Mouse (Mus musculus) liver, embryonic 14.5 days (tissue): ENCODE results near the gene Pon1. TPM values are rescaled to one million over a fixed set of nuclear protein-coding genes. Genes with fewer than 3 reads are reported as not detected.

Source experiments
- ATAC-seq: fragments of 200-750 bp; cut with Nextera tagmentation; 2 replicates; pipeline ENCODE4 v1.8.0; 2017; ENCODE audit warnings: moderate number of reproducible peaks, mild to moderate bottlenecking, moderate library complexity; ENCODE audit not compliant: insufficient read depth
- DNase-seq, 3 experiments: peaks; one replicate each; pipeline ENCODE4 v3.0.0-alpha.2; 2012 to 2013; ENCODE audit warnings: low read depth in 3 of 3, low spot score in 3 of 3
- H3K27ac ChIP-seq: fragments of 300-500 bp; sonication (generic); 2 replicates; pipeline ENCODE4 v1.5.1; 2014; ENCODE audit warnings: moderate library complexity, mild to moderate bottlenecking, control low read depth, inconsistent platforms
- H3K27me3 ChIP-seq: fragments of 300-500 bp; sonication (generic); 2 replicates; pipeline ENCODE4 v1.6.1; 2014; ENCODE audit warnings: mild to moderate bottlenecking, low read length, moderate library complexity; ENCODE audit not compliant: control insufficient read depth, insufficient read depth
- H3K36me3 ChIP-seq: fragments of 300-500 bp; sonication (generic); replicated peaks from 2 replicates; pipeline ENCODE4 v1.6.1; 2014; ENCODE audit warnings: low read depth; ENCODE audit not compliant: control insufficient read depth, insufficient read depth
- H3K4me1 ChIP-seq, 2 experiments: fragments of 200-500 bp in 1 of 2; fragments of 300-500 bp in 1 of 2; sonication (generic) in 1 of 2; replicated peaks; 2 replicates each; pipeline ENCODE4 v1.6.1; 2012 to 2014; ENCODE audit warnings: antibody characterized with exemption in 1 of 2, inconsistent platforms in 1 of 2, low read length in 1 of 2; ENCODE audit not compliant: control insufficient read depth in 2 of 2, insufficient read depth in 2 of 2
- H3K4me2 ChIP-seq: fragments of 300-500 bp; sonication (generic); 2 replicates; pipeline ENCODE4 v1.6.1; 2014; ENCODE audit warnings: low read depth, mild to moderate bottlenecking, control low read depth, moderate library complexity
- H3K4me3 ChIP-seq, 2 experiments: fragments of 200-500 bp in 1 of 2; fragments of 300-500 bp in 1 of 2; sonication (generic) in 1 of 2; 2 replicates each; pipeline ENCODE4 v1.5.1; 2012 to 2014; ENCODE audit warnings: low read depth in 2 of 2, low read length in 2 of 2, mild to moderate bottlenecking in 2 of 2, control low read depth in 1 of 2, inconsistent platforms in 1 of 2, moderate library complexity in 1 of 2; ENCODE audit not compliant: insufficient read depth in 1 of 2
- H3K9ac ChIP-seq: fragments of 300-500 bp; sonication (generic); replicated peaks from 2 replicates; pipeline ENCODE4 v1.6.1; 2014; ENCODE audit warnings: mild to moderate bottlenecking, control low read depth, moderate library complexity
- H3K9me3 ChIP-seq: fragments of 300-500 bp; sonication (generic); 2 replicates; pipeline ENCODE4 v1.6.1; 2016; ENCODE audit warnings: low read length, mixed read lengths; ENCODE audit not compliant: control insufficient read depth
- CTCF ChIP-seq: IDR thresholded peaks from 2 replicates; pipeline ENCODE4 v1.5.1; 2016; ENCODE audit warnings: antibody characterized with exemption, low read depth, control low read depth
- EP300 ChIP-seq: IDR thresholded peaks from 2 replicates; pipeline ENCODE4 v1.6.1; 2016; ENCODE audit warnings: antibody characterized with exemption, low read depth
- WGBS: fragments of 180-500 bp; shearing (Covaris S2); extraction: QIAGEN DNeasy Blood & Tissue Kit; methylation state at CpG from one replicate; pipeline ENCODE4 v1.1.7; 2014; ENCODE audit not compliant: insufficient replicate concordance; 5-methylcytosine and 5-hydroxymethylcytosine counted together
- polyA plus RNA-seq, 2 experiments: library from polyadenylated mRNA; depleted of rRNA in 1 of 2; stranded (reverse) in 1 of 2; unstranded in 1 of 2; fragments of >200 nt; fragmentation: Nextera tagmentation in 1 of 2; extraction: Ambion mirVana in 1 of 2; gene quantifications; 2 replicates each; pipeline versions ENCODE4 v1.2.1 to v1.2.3; 2012 to 2014

Gene Pon1
- polyA plus RNA-seq, 2 experiments = 1.9 to 4.4 TPM

DNA sequence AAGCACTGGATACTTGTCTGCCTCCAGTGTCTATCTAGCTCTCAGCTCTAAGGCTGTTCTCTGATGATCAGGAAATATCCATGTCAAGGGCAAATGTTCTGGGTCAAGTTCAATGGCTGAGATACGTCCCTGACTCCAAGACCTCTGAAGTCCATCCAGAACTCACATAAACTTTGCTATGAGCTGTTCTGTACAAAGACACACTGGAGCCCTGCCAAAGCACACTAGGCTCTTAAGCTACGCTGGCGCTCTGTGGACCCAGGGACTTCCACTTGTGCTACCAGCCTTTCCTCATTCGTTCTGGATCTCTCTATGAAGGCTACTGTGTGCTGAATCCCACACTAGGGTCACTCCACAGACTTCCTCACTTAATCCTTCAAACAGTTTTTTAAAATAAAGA, 4.2 kb downstream of the Pon1 start:
- no peaks in the 10 kb centered on the region for H3K9me3 ChIP-seq
- no peak overlapping the region for H3K9ac ChIP-seq
- no peak overlapping the region for H3K27ac ChIP-seq
- no peaks in the 10 kb centered on the region for H3K27me3 ChIP-seq
- ATAC-seq = no peak
- H3K4me2 ChIP-seq = no peak overlapping the region
- peaks cover 16 to 28% of the 10 kb centered on the region in 2 experiments for H3K4me1 ChIP-seq
- no peaks in the 10 kb centered on the region for H3K36me3 ChIP-seq
- H3K4me3 ChIP-seq = no peak overlapping the region
- peak in 1 of 3 experiments; percentile 17 for DNase-seq
- TF ChIP-seq EP300 (no peak), CTCF (no peak)
- 66% methylated on average over 4 of the region's 4 CpGs for WGBS

DNA sequence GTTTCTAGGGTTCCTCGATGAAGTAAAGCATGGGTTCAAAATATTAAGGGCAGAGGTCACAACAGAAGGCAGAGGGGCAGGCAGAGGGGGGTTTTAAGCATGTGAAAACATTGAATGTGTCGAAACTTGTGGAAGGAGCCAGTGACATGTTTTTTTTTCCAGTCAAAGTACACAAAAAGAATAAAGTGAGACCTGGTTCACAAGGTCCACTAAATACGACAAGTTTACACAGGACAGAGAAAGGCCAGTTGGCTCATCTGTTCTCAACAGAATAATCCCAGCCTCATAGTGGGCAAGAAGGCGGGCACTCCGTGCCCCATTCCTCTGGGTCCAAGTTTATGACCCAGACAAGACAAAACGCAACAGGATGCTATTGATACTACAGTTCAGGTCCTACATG, 4.8 kb downstream of the Pon1 start:
- no peak overlapping the region for H3K27ac ChIP-seq

DNA sequence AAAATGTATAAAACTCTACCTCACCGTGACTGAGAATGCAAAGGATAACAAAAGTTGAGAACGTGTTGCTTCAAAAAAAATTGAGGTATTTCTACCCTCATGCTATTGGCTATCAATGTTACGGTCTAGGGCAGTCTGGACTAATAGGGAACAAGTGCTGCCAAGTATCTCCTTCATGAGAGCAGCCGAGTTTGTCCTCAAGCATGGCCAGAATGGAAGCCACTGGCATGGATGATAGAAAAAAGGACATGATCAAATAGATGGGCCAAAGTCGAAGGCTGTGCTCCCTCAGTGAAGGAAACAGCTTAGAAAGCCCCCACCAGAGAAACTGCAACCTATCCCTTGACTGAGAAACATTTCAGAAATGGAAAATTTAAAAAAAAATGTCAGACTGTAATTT, 5.7 kb downstream of the Pon1 start:
- WGBS = 71% methylated on average over 5 of the region's 5 CpGs
- Histone ChIP-seq H3K9ac (no peak overlapping the region), H3K27me3 (no peaks in the 10 kb centered on the region), H3K4me1 (peaks cover 16 to 28% of the 10 kb centered on the region in 2 experiments), H3K27ac (no peak overlapping the region), H3K4me3 (no peak overlapping the region), H3K4me2 (no peak overlapping the region), H3K9me3 (no peaks in the 10 kb centered on the region), H3K36me3 (no peaks in the 10 kb centered on the region)
- ATAC-seq = no peak
- TF ChIP-seq EP300 (no peak), CTCF (no peak)
- no peak for DNase-seq

More for the DNA sequence above, 4.8 kb downstream of the Pon1 start:
- Histone ChIP-seq H3K27me3 (no peaks in the 10 kb centered on the region), H3K4me1 (peaks cover 16 to 28% of the 10 kb centered on the region in 2 experiments), H3K36me3 (no peaks in the 10 kb centered on the region), H3K4me2 (no peak overlapping the region), H3K4me3 (no peak overlapping the region), H3K9me3 (no peaks in the 10 kb centered on the region), H3K9ac (no peak overlapping the region)
- DNase-seq = no peak
- WGBS = 63% methylated on average over 6 of the region's 6 CpGs
- TF ChIP-seq CTCF (no peak), EP300 (no peak)
- ATAC-seq = no peak; the same call in 1 of the 2 replicates

DNA sequence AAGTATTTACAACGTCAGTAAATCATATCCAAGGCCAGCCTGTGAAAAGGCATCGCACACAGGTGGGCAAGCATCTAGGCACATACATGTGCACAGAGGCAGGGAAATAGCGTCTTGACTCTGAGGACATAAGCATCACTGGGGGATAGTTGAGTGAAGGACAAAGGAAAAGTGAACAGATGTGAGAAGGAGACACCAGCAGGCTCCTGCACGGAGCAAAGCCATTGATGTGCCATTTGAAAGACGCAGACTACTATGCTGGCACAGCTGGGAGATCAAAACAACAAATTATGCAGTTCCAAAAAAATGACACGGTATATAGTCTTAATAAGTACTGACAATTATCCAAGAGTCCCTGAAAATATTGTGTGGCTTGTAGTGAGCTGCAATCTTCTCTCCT, 6.2 kb downstream of the Pon1 start:
- Histone ChIP-seq H3K36me3 (no peaks in the 10 kb centered on the region), H3K4me3 (no peak overlapping the region), H3K4me2 (no peak overlapping the region), H3K27me3 (no peaks in the 10 kb centered on the region), H3K9me3 (no peaks in the 10 kb centered on the region), H3K4me1 (peaks cover 16 to 28% of the 10 kb centered on the region in 2 experiments), H3K9ac (no peak overlapping the region), H3K27ac (no peak overlapping the region)
- DNase-seq (no peak), ATAC-seq (no peak)
- no peak for TF ChIP-seq EP300
- no peak for TF ChIP-seq CTCF
- WGBS = 81% methylated on average over 6 of the region's 6 CpGs

DNA sequence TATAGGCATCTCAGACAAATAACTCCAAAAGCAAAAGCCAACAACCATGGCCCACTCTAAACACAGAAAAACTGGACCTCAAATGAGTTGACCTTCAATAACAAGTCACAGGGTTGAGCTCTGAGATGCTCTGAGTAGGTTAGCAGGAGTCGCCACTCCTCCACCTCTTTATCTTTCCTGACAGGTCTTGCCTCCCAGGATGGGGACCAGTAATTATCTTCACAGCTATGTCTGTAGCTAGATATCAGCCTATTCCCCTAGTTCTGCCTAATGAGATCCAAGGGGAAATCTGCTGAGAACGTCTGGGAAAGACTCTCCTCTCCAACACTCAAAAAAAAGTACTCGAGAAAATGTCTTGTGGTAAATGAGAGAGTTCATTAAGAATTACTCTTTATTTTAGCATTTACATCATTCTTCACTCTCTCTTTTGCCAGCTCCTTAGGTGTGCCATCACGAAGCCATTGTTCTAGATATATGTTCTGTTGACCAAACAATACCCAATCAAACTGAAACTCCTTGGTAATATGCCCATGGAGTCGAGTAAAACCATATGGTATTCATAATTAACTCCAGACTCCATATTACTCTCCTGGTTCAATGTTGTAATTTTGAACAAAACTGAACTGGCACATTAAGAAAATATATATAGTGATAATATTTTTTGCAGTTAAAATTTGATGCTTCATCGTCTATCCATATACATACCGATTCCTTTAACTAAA, 7.4 kb downstream of the Pon1 start:
- DNase-seq = peak; percentile 55 to 60 (median 58)
- peak; percentile 86 for TF ChIP-seq EP300
- no peak for TF ChIP-seq CTCF
- H3K36me3 ChIP-seq = no peaks in the 10 kb centered on the region
- peak overlapping the region; percentile 50; the same call in 1 of the 2 replicates for H3K27ac ChIP-seq
- 55% methylated on average over 7 of the region's 7 CpGs for WGBS
- H3K4me2 ChIP-seq = peak overlapping the region; percentile 36
- ATAC-seq = peak; percentile 97
- no peak overlapping the region for H3K9ac ChIP-seq
- H3K27me3 ChIP-seq = no peaks in the 10 kb centered on the region
- H3K4me1 ChIP-seq = peaks cover 16 to 28% of the 10 kb centered on the region in 2 experiments
- no peaks in the 10 kb centered on the region for H3K9me3 ChIP-seq
- H3K4me3 ChIP-seq = no peak overlapping the region
